Mouse (Mus musculus) right cerebral cortex, postnatal 25 days (tissue): Measurements from ENCODE around the gene Egfl7.

Source experiments
- DNase-seq: peaks from one replicate; pipeline ENCODE4 v3.0.0; 2022

Egfl7 gene

GRCm38 (mm10) chr2:26579714-26580113 lies at the start of gene Egfl7:
Gene Egfl7, plus strand, starts transcription at chr2:26580014.
- no peak for DNase-seq

GRCm38 (mm10) chr2:26531829-26532228 lies 48.0 kb upstream of the Egfl7 start:
- DNase-seq, result no peak

DNA sequence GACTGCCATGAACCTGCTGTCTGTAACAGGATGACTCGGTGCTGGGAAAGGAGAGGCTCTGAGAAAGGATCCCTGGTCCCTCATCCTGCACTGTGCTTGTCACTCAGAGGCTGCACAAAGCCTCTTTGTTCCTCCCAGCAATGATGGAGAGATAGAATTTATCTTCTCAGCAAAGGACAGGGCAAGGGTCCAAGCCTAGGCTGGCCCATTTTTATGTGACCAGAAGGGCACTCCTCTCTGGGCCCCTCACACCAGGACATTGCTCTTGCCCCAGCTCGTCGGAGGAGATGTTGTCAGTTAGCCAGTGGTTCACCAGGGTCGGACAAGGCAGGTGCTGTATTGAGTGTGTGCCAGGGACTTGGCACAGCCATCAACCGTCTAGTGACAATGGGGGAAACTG lies 46.6 kb upstream of the Egfl7 start:
- no peak for DNase-seq

GRCm38 (mm10) chr2:26534161-26534560 lies 45.7 kb upstream of the Egfl7 start:
- DNase-seq, result no peak

GRCm38 (mm10) chr2:26534616-26535015 lies 45.2 kb upstream of the Egfl7 start:
- no peak for DNase-seq

GRCm38 (mm10) chr2:26535517-26536045 lies 44.2 kb upstream of the Egfl7 start:
- peak; percentile 27 for DNase-seq

DNA sequence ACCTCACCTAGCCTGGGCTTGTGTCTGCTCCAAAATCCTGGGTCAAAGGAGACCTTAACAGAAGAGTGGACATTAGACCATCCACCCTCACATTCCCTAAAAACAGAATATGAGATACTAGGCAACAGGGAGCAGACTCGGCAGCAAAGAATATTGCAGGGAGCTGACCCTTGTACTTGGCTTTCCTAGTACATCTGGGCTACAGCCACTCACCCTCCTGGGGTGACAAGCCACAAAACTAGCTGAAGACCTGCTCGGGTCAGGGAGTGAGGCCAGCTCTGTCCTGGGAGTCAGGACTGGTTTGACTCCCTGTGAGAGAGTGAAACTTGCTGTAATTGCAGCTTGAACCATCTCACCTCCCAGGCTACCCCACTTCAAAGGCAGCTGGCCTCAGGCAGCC lies 40.3 kb upstream of the Egfl7 start:
- DNase-seq, result no peak

DNA sequence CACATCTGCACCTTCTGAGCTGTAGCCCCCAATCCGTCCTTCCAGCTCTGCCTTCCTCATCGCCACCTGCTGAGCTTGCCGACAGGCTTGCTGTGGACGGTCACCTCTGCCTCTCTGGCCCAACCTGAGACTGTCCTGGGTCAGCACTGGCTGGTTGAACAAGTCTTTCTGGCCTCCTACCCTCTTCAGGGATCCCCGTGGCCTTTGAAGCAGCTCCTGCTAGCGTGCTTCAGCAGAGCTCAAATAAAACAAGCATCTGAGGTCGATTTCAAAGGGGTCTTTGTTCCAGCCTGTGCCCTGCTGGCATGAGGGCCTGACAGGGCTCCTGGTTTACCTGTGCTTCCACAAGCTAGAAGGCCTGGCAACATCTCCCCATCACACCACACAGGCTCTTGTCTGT lies 39.1 kb upstream of the Egfl7 start:
- DNase-seq, result no peak

DNA sequence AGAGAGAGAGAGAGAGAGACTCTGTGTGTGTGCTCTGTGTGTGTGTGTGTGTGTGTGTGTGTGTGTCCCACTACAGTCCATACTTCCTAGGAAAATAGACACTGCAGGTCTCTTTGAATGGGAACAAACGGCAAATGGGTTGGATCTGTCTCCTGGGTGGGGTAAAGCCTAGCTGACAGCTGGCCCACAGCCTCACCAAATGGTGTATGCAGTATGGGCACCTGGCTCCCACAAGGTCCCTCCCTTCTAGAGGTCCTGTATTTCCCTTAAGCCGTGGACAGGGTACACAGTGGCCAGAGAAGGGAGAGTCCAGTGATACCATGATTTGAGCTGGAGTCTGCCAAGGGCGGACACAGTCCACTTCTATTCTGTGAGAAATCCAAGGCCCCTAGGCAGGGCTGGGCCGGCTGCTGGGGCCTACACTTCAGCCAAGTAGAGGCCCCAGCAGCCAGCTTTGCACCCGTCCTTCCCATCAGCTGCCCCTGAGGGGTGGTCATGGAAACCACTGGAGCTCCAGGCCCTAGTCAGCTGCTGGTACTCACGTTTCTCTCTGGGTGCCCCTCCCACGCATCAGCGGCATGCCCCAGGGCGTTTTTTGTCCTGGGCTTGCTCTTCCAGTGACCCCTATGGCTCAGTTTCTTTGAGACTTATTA lies 38.4 kb upstream of the Egfl7 start:
- DNase-seq, result no peak

DNA sequence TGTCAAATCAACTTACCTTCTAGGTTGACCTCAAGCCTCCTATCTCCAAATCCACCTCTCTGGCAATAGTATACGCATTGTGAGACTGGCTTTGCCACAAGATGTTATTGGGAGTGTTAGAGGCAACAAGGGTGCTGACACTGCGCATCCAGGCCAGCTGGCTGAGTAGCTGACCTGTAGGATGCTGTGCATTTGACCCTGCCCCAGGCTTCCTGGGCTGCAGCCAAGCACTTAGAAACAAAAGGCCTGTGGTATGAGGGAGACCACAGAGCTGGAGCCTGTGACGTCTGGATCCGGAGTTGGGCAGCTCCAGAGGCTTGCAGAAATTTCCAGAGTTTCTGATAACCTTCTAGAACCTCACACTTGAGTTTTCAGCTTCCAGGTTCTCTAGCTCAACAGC lies 36.7 kb upstream of the Egfl7 start:
- no peak for DNase-seq

- no peak for DNase-seq
These were observed 36.0 kb upstream of the Egfl7 start for GRCm38 (mm10) chr2:26543768-26544167.

- DNase-seq, result no peak
These were observed 35.5 kb upstream of the Egfl7 start for GRCm38 (mm10) chr2:26544265-26544664.

DNA sequence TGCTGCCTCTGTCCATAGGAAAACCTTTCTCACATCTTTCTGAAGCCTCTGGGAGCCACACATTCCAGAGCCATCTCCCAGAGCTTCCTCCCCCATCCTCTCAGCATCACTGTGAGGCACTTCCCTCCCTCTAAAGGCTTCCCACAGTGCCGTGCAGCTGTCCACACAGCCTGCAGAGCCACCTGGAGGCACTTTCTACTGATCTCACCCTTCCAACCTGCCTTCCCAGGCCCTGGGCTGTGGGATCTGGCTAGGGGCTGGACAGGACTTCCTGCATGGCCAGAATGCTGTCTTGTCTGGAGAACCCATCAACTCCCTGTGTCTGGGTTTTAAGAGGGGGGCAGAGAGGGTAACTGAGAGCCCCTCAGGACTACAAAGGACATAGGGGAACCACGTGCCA lies 32.3 kb upstream of the Egfl7 start:
- peak; percentile 33 for DNase-seq

DNA sequence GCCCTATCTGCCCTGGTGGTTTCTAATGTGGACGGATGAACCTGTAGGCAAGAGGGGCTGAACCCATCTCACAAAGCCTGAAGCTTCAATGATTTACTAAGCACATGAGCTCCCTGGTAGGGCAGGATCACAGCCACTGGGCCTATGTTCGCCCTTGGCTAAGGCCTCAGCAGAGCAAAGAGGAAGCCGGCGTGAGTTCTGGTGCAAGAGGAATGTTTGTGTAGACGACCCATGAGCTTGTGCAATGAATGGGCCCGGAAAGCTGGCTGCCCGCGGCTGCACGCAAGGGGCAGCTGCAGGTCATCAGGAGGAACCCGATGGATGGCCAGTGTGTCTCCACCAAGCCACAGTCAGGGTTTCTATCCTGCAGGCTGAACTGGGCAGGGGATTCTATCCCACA lies 30.0 kb upstream of the Egfl7 start:
- DNase-seq, result no peak

GRCm38 (mm10) chr2:26550205-26550604 lies 29.6 kb upstream of the Egfl7 start:
- DNase-seq, result no peak

- no peak for DNase-seq
These were observed 29.0 kb upstream of the Egfl7 start for GRCm38 (mm10) chr2:26550777-26551176.

DNA sequence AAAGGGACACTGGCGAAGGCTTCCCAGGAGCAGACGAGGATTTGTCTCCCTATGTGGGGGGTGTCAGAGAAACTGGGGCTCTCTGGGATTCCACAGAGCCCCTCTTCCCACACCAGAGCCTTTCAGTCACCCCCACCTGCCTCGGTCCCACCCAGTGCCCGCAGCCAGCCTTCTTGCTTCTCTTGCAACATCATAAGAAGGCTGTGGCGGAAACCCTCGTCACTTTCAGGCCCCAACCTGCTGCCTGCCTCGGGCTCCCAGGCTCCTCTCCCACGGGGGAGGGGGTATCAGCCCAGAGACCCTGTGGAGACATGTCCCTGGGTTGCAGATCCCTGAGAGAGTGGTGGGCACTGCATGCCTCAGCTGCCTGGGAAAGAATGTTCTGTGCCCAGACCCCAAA lies 28.4 kb upstream of the Egfl7 start:
- DNase-seq, result no peak

- no peak for DNase-seq
These were observed 27.7 kb upstream of the Egfl7 start for GRCm38 (mm10) chr2:26552066-26552465.

DNA sequence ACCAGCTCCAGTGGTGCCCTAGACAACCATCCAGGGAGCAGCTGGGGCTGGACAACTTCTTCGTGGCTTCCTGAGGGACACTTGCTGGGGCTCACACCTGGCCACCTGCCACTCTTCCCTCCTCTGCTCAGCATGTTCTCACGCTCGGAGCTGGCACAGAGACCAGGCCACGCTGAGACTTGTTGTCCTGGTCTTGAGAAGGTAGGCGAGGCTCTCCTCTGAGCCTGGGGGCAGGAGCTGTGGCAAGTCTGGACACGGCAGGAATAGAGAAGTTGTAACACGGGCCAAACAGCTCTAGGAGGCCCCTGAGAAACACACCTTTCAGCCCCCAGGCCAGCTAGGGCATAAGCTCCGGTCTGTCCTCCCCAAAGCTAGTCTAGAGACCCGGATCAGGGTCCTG lies 25.9 kb upstream of the Egfl7 start:
- DNase-seq, result no peak

GRCm38 (mm10) chr2:26555076-26555475 lies 24.7 kb upstream of the Egfl7 start:
- peak; percentile 27 for DNase-seq

DNA sequence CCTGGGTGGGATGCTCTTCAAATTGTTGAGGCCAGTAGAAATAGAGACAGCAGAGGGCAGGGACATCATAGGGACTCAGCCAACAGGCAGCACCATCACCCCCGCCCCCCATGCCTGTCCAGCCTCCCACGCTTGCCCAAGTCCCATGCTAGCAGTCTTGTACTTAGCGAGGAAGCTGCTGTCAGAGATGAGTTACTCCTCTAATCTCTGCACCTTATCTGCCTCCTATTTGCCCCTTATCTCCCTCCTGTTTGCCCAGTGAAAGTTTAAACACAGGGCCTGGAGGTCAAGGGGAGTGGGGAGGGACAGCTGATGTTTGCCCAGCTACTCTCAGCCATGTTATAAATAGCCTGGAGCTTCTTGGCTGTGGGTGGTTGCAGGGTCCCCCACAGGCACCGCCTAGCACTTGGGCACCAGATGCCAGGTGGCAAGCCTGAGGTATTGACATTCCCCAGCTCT lies 23.2 kb upstream of the Egfl7 start:
- no peak for DNase-seq

DNA sequence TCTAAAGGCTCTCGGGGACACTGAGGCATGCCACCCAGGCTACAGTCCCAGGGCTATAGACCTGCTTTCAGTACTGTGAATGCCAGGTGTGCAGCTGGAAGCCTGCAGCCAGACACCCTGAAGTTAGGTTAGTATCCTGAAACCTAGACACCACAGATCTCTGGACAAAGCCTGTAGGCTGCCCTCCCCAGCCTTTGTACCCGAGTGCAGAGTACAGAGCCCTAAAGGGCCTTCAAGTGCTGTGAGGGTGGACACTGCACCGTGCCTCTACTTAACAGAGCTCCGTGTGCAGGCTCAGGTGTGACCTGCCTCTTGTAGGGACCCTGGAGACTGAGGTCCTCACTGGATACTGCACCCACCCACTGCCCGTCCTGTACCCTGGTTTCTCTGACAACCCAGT lies 19.3 kb upstream of the Egfl7 start:
- no peak for DNase-seq

DNA sequence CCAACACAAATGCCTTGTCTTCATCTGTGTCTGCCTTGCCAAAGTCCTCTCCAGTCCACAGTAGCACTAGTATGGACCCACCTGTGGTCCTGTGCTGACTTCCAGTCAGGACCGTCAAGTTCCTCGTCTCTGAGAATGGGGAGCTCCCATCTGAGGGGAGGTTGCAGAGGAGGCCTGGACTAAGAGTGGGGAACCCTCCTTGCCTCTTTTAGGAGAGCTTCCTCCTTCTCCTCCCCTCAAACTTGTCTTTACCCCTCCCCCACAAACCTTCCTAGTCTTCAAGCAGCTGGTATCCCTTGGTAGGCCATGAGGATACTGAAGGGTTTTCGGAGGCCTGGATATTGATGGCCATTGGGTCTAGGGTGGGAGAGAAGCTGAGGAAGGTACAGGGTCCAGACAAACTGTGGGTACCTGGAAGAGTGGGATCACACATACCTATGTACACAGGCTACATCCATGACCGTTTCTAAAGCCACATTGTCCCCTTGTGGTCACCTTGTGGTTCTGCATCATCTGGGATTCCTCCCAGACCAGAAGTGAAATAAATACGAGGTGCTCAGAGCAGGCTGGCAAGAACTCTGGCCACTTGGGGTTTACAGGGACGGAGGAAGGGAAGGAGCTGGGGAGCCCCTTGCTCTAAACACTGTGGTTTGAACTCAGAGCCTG lies 18.3 kb upstream of the Egfl7 start:
- no peak for DNase-seq

- no peak for DNase-seq
These were observed 13.6 kb upstream of the Egfl7 start for GRCm38 (mm10) chr2:26566221-26566620.

DNA sequence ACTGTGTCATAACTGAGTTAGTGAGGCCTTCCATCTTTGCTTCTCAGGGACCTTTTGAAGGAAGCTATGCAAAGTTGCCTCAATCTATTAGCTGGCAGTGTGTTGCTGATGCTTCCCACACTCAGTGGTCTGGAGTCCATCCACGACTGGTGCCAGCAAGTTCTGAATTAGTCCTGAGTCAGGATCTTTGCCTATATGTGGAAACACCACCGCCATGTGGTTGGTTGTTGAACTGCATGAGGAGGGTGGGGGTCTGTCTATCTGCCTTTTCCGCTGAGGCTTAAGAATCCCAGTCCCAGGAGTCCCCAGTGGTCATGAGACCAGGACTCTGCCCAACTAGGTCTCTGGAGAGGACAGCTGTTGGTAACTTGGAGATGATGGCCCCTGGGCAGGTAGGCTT lies 9.8 kb upstream of the Egfl7 start:
- peak; percentile 38 for DNase-seq
